In the genomic region with DNA sequence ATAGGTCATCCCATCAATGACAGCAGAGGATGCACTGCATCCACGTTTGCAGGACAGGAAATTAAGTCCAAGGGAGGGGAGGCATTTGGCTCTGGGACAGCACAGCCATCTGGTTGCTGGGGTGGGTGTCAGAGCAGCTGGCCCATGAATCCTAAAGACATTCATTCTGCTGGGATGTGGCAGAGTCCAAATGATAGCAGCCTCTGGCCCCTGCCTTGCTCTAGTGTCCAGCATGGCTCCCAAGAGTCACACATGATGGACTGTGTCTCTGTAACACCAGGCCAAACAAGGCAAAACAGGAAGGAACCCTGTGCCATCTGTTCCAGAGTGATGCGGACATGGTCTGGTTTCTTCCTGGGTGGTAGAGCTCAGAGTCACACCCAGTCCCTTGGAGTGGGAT, we compare ENCODE assay signal across 15 mouse cellular contexts. TPM values are rescaled to one million over a fixed set of nuclear protein-coding genes. Genes with fewer than 3 reads are reported as not detected.
DNase-seq lines count a peak whose midpoint lies in the region; ATAC-seq lines count a peak whose summit lies in the region.
"Had no signal": no experiment of that assay in that cellular context is flagged by ENCODE, and none has a peak within 500 bp of the region (broad histone marks: within the 10 kb centered on the region; RNA-seq: fewer than 3 reads in every experiment).

No protein-coding gene starts in this region.

- WGBS in heart, embryonic 10.5 days, result 64% methylated on average over 2 of the region's 2 CpGs

- H3K27ac ChIP-seq in heart, embryonic 10.5 days, result no peak overlapping the region
- H3K27ac ChIP-seq: embryonic facial prominence, embryonic 13.5 days; limb, embryonic 15.5 days had no signal

- no peaks in the 10 kb centered on the region for H3K9me3 ChIP-seq in heart, embryonic 10.5 days
- H3K9me3 ChIP-seq: embryonic facial prominence, embryonic 13.5 days; limb, embryonic 15.5 days had no signal

- no peaks in the 10 kb centered on the region for H3K36me3 ChIP-seq in heart, embryonic 10.5 days
- H3K36me3 ChIP-seq: embryonic facial prominence, embryonic 13.5 days; limb, embryonic 15.5 days had no signal

- peaks cover 48% of the 10 kb centered on the region for H3K4me1 ChIP-seq in heart, embryonic 10.5 days

- no peak overlapping the region for H3K4me3 ChIP-seq in heart, embryonic 10.5 days
- H3K4me3 ChIP-seq: embryonic facial prominence, embryonic 13.5 days; limb, embryonic 15.5 days had no signal

- DNase-seq in heart, adult 18-20 months, result peak; percentile 26 to 62
- DNase-seq in heart, embryonic 10.5 days (ENCODE audit: low spot score), result no peak
- DNase-seq in left cerebral cortex, postnatal 4 days, result peak; percentile 73
- DNase-seq in left cerebral cortex, postnatal 36 days (ENCODE audit: low spot score in 2 of 2), result no peak
- peak; percentile 48 for DNase-seq in heart, postnatal 4 days
- no peak for DNase-seq in left cerebral cortex, postnatal 10 days (ENCODE audit: extremely low spot score in 1 of 2, low spot score in 2 of 2)
- DNase-seq: adrenal gland, postnatal 25 days; cerebellum, adult 8-10 months; forebrain, postnatal 0 days; retina, postnatal 1 day had no signal

- peaks cover 39% of the 10 kb centered on the region for H3K27me3 ChIP-seq in heart, embryonic 10.5 days (ENCODE audit: insufficient read depth, poor library complexity, severe bottlenecking)
- H3K27me3 ChIP-seq: embryonic facial prominence, embryonic 13.5 days; limb, embryonic 15.5 days had no signal

- peak; percentile 41; the same call in 1 of the 2 replicates for ATAC-seq in monocyte, adult 5-6 weeks (replicated peaks; ENCODE audit: insufficient number of reproducible peaks, low FRiP score, low TSS enrichment, poor library complexity, severe bottlenecking)
- no peak for ATAC-seq in erythroid progenitor cell, adult 5-6 weeks (replicated peaks; ENCODE audit: low FRiP score, poor library complexity, severe bottlenecking)
- ATAC-seq: forebrain, postnatal 0 days had no signal

- intact Hi-C loops in left cerebral cortex, postnatal 4 days (cut with DNase I), result no loop called here
- intact Hi-C loops in left cerebral cortex, postnatal 36 days (cut with DNase I), result no loop called here
- intact Hi-C loops in left cerebral cortex, postnatal 10 days (cut with DNase I), result no loop called here

RNA-seq across cellular contexts. Expression of gene Arhgef17, which starts 20.0 kb away (rescaled TPM):
- 10 to 100 TPM; 23.6 to 24.8 TPM for total RNA-seq in heart, adult 18-20 months (2021)
- polyA plus RNA-seq in heart, embryonic 10.5 days (2016; fragmentation: Nextera tagmentation; extraction: Ambion mirVana), result 7.9 and 10.1 TPM in 2 replicates
- 10 to 100 TPM; 44.2 to 45.3 TPM for total RNA-seq in left cerebral cortex, postnatal 4 days (2021)
- 100 to 1,000 TPM; 128 to 134 TPM for total RNA-seq in left cerebral cortex, postnatal 36 days (2021)
- 10 to 100 TPM; 37.0 to 38.4 TPM for total RNA-seq in heart, postnatal 4 days (2021)
- 0.10 to 0.29 TPM in 2 of 3 replicates, not detected in the other for total RNA-seq in monocyte, adult 5-6 weeks (2017)
- total RNA-seq in erythroid progenitor cell, adult 5-6 weeks (2015; ENCODE audit: low replicate concordance), result 0.42 TPM in 1 of 2 replicates, not detected in the other
- 0.08 TPM in 1 of 2 replicates, not detected in the other for total RNA-seq in erythroid progenitor cell, adult 5-6 weeks (2017; ENCODE audit: low replicate concordance)
- 10 to 100 TPM; 58.2 to 59.6 TPM for total RNA-seq in left cerebral cortex, postnatal 10 days (2021)

RNA-seq across cellular contexts. Expression of gene P2ry6, which starts 22.5 kb away (rescaled TPM):
- 1 to 10 TPM; 3.2 TPM for total RNA-seq in heart, adult 18-20 months (2021)
- polyA plus RNA-seq in heart, embryonic 10.5 days (2016; fragmentation: Nextera tagmentation; extraction: Ambion mirVana), result 0.97 and 1.2 TPM in 2 replicates
- 1 to 10 TPM; 2.0 to 2.5 TPM for total RNA-seq in left cerebral cortex, postnatal 4 days (2021)
- total RNA-seq in left cerebral cortex, postnatal 36 days (2021), result 1 to 10 TPM; 3.3 to 3.8 TPM
- total RNA-seq in heart, postnatal 4 days (2021), result 1 to 10 TPM; 2.5 to 2.6 TPM
- total RNA-seq in monocyte, adult 5-6 weeks (2017), result 15.7 to 27.7 TPM (median 22.9 TPM) in 3 replicates
- total RNA-seq in erythroid progenitor cell, adult 5-6 weeks (2015; ENCODE audit: low replicate concordance), result 2.9 and 5.0 TPM in 2 replicates
- 0.64 and 1.7 TPM in 2 replicates for total RNA-seq in erythroid progenitor cell, adult 5-6 weeks (2017; ENCODE audit: low replicate concordance)
- 1 to 10 TPM; 3.5 to 4.0 TPM for total RNA-seq in left cerebral cortex, postnatal 10 days (2021)
- total RNA-seq: hematopoietic stem cell, adult 5-6 weeks had no signal

Comparison
In these comparisons a context has a peak if more than half of its experiments do, and no peak if none do; other contexts are left out.
1. DNase-seq: peak in heart, adult 18-20 months (2 of 2), left cerebral cortex, postnatal 4 days (single experiment) and heart, postnatal 4 days (single experiment); none in heart, embryonic 10.5 days (single experiment), left cerebral cortex, postnatal 36 days (0 of 2) and left cerebral cortex, postnatal 10 days (0 of 2).
2. RNA of gene Arhgef17, which starts 20.0 kb away (total RNA-seq): 128 to 134 TPM in left cerebral cortex, postnatal 36 days, 58.2 to 59.6 TPM in left cerebral cortex, postnatal 10 days, 44.2 to 45.3 TPM in left cerebral cortex, postnatal 4 days, 37.0 to 38.4 TPM in heart, postnatal 4 days and 23.6 to 24.8 TPM in heart, adult 18-20 months; 0.08 to 0.42 TPM in erythroid progenitor cell, adult 5-6 weeks and 0.10 to 0.29 TPM in monocyte, adult 5-6 weeks; every median in the first group is over 10 times any median in the second.